Mouse (Mus musculus) liver, adult 2 months (tissue): ENCODE data around the gene Cdca5.

Experiments used
- CTCF ChIP-seq: fragments of 200-500 bp; IDR thresholded peaks from 2 replicates; pipeline ENCODE4 v1.5.1; 2011; ENCODE audit warnings: low read depth, low read length, control low read depth
- POLR2A ChIP-seq: fragments of 200-500 bp; IDR thresholded peaks from 2 replicates; pipeline ENCODE4 v1.6.1; 2011; ENCODE audit warnings: low read length, control low read depth; ENCODE audit not compliant: insufficient read depth; ENCODE audit errors: extremely low read depth

GRCm38 (mm10) chr19:6097847-6098246 lies 13.1 kb downstream of the Cdca5 start:
- TF ChIP-seq CTCF (no peak), POLR2A (no peak)
